Mouse (Mus musculus) stomach, embryonic 15.5 days (tissue): ENCODE results near the gene Lmntd1. TPM values are rescaled to one million over a fixed set of nuclear protein-coding genes. Genes with fewer than 3 reads are reported as not detected.
"Not testable (repeated sequence)": the region's sequence is repeated elsewhere in the genome, so short reads cannot be mapped to it uniquely, and the experiment has no call there.

ENCODE experiments used
- ATAC-seq: fragments of 200-750 bp; cut with Nextera tagmentation; 2 replicates; pipeline ENCODE4 v1.8.0; 2017; ENCODE audit warnings: low read depth, moderate number of reproducible peaks, moderate TSS enrichment; ENCODE audit not compliant: insufficient read depth, low FRiP score
- H3K27ac ChIP-seq: fragments of 300-500 bp; sonication (generic); 2 replicates; pipeline ENCODE4 v1.5.1; 2015; ENCODE audit warnings: mild to moderate bottlenecking, inconsistent platforms
- H3K27me3 ChIP-seq: fragments of 300-500 bp; sonication (generic); replicated peaks from 2 replicates; pipeline ENCODE4 v1.6.1; 2015; ENCODE audit warnings: inconsistent platforms
- H3K36me3 ChIP-seq: fragments of 300-500 bp; sonication (generic); 2 replicates; pipeline ENCODE4 v1.6.1; 2015; ENCODE audit warnings: inconsistent platforms
- H3K4me1 ChIP-seq: fragments of 300-500 bp; sonication (generic); 2 replicates; pipeline ENCODE4 v1.6.1; 2015; ENCODE audit warnings: inconsistent platforms
- H3K4me2 ChIP-seq: fragments of 300-500 bp; sonication (generic); 2 replicates; pipeline ENCODE4 v1.6.1; 2015; ENCODE audit warnings: mild to moderate bottlenecking, inconsistent platforms
- H3K4me3 ChIP-seq: fragments of 300-500 bp; sonication (generic); replicated peaks from 2 replicates; pipeline ENCODE4 v1.5.1; 2015; ENCODE audit warnings: inconsistent platforms
- H3K9ac ChIP-seq: fragments of 300-500 bp; sonication (generic); 2 replicates; pipeline ENCODE4 v1.6.1; 2015; ENCODE audit warnings: inconsistent platforms
- H3K9me3 ChIP-seq: fragments of 300-500 bp; sonication (generic); 2 replicates; pipeline ENCODE4 v1.6.1; 2016; ENCODE audit warnings: inconsistent platforms
- WGBS: fragments of 180-500 bp; shearing (Covaris S2); methylation state at CpG from one replicate; pipeline ENCODE4 v1.1.7; 2015; 5-methylcytosine and 5-hydroxymethylcytosine counted together
- polyA plus RNA-seq: library from polyadenylated mRNA; unstranded; fragments of >200 nt; fragmentation: Nextera tagmentation; extraction: Ambion mirVana; gene quantifications from 2 replicates; pipeline ENCODE4 v1.2.1, GENCODE M21; 2015

The Lmntd1 gene
- polyA plus RNA-seq, 1 experiment from 2014 or later, result 1.3 TPM

DNA sequence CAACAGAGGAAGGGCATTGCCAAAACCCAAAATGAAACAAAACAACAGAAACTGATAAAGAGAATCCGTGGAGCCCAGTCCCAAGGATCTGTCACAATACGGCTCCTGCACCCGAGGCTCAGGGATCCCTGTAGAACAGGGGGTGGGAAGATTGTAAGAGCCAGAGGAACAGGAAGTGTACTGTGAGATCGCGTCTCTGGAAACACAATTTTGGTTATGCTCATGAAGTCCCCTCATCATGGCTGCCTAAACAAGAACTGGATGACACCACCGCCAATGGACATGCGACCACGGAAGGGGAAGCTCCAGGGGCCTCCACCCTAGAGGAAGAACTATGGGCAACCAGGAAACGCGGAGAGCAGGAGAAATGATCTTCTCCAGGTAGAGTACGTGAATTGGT lies 271.3 kb downstream of the Lmntd1 start:
- Histone ChIP-seq H3K9me3 (no peaks in the 10 kb centered on the region), H3K4me3 (no peak overlapping the region), H3K36me3 (no peaks in the 10 kb centered on the region), H3K4me1 (0 out of 2 replicates have a peak, but pooled peaks cover 3% of the 10 kb centered on the region), H3K27me3 (no peaks in the 10 kb centered on the region), H3K4me2 (no peak overlapping the region), H3K9ac (no peak overlapping the region), H3K27ac (no peak overlapping the region)
- no peak for ATAC-seq
- 80% methylated on average over 11 of the region's 11 CpGs for WGBS

DNA sequence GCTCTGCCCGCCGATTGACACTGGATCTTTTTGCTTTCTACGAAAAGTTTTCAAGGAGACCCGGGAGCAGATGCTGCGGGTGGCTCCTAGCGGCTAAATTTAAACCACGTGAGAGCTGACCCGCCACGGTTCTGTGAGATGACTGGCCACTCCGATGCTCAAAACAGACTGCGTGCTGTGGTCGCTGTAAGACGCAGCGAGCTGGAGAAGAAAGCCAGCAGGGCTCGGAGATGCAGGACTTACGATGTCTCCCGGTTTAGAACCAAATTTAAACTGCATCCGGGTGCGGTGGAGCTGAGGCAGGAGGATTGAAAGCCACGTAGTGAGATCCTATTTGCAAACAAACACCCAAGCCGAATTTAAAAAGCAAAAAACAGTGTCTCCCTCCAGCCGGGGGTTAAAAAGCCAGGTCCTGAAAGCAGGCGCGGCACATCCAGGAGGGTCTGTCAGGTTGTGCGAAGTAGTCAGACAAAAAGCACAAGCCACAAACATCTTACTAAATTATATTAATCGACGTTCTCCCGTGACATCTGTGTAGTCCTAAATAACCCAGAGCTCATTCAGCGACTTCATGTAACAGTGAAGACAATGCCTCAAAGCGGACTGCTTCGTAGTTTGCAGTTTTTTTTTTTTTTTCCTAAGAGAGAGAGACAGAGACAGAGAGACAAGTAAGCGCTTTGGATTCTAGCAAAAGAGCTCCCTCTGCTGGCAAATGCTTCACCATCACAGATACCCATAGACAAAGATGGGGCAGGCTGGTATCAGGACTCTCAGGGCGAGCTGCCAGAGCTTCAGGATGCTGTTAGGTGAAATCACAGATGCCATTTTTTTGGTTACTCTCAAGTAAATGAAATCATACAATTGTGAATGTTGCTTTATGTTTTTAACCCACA lies 272.6 kb downstream of the Lmntd1 start:
- Histone ChIP-seq H3K4me2 (peak overlapping the region; percentile 96), H3K27me3 (no peaks in the 10 kb centered on the region), H3K9ac (peak overlapping the region; percentile 32; the same call in 1 of the 2 replicates), H3K27ac (peak overlapping the region; percentile 94), H3K9me3 (no peaks in the 10 kb centered on the region), H3K4me1 (0 out of 2 replicates have a peak, but pooled peaks cover 3% of the 10 kb centered on the region), H3K36me3 (no peaks in the 10 kb centered on the region), H3K4me3 (peak overlapping the region; percentile 52)
- WGBS, result under 1% methylated on average over 33 of the region's 33 CpGs
- ATAC-seq, result peak; percentile 8; the same call in 1 of the 2 replicates

DNA sequence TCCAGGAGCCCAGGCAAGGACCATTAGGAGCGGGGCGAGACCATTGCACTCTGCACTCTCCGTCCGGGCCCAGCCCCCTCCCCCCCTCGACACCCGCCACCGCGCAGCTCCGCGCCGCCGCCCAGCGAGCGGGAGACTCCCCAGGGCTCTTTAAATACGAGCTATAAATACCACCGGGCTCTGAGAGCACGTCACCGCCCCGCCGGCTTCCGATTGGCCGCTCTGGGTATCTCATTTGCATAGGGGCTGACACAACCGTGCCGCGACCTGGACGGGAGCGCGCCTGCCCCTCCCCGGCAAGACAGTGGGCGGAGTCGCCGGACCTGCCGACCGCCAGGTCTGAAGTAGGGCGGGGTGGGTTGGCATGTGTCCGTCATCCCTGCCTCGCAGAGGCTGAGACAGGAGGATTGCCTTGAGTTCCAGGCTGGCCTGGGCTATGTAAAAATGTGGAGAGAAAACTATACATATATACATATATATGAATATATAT lies 273.4 kb downstream of the Lmntd1 start:
- Histone ChIP-seq H3K4me1 (0 out of 2 replicates have a peak, but pooled peaks cover 10% of the 10 kb centered on the region), H3K4me2 (peak overlapping the region; percentile 96), H3K4me3 (peak overlapping the region; percentile 52), H3K27me3 (no peaks in the 10 kb centered on the region), H3K9ac (0 out of 2 replicates have a peak overlapping the region, but pooled peaks have one; percentile 6), H3K9me3 (no peaks in the 10 kb centered on the region), H3K27ac (peak overlapping the region; percentile 94), H3K36me3 (no peaks in the 10 kb centered on the region)
- WGBS, result under 1% methylated on average over 37 of the region's 37 CpGs
- peak; percentile 97 for ATAC-seq

DNA sequence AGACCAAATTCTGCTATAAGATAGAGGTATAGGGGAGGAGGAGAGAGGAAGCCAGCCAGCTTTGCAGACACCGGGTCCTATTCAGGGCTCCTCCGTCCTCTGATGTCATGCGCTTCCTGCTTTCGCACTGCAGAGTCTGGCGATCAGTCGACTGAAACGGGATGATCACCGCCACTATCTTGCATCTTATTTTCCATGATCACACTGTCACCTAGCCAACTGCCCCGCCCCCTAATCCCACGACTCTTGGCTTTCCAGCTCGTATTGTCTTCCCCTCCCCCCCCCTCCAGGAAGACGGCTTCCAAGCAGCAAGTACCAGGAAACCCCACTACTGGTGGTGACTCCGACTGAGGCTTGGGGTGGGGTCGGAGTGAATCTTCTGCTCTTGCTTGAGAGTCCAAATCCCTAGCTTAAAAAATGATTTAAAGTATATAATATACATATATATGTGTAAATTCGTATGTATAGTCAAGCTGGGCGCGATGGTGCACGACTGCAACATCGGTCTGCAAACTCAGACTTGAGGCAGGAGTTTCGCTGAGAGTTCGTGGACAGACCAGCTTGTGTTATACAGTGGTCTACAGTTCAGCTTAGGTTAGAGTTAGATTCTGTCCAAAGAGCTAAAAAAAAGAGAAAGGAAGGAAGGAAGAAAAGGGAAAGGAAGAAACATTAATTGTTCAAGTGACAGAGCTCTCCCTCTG lies 274.0 kb downstream of the Lmntd1 start:
- peak; percentile 5; the same call in 1 of the 2 replicates for ATAC-seq
- WGBS, result under 1% methylated on average over 21 of the region's 21 CpGs
- Histone ChIP-seq H3K9me3 (no peaks in the 10 kb centered on the region), H3K27ac (peak overlapping the region; percentile 94), H3K9ac (0 out of 2 replicates have a peak overlapping the region, but pooled peaks have one; percentile 6), H3K4me2 (peak overlapping the region; percentile 96), H3K4me1 (0 out of 2 replicates have a peak, but pooled peaks cover 10% of the 10 kb centered on the region), H3K36me3 (no peaks in the 10 kb centered on the region), H3K27me3 (no peaks in the 10 kb centered on the region), H3K4me3 (peak overlapping the region; percentile 52)

DNA sequence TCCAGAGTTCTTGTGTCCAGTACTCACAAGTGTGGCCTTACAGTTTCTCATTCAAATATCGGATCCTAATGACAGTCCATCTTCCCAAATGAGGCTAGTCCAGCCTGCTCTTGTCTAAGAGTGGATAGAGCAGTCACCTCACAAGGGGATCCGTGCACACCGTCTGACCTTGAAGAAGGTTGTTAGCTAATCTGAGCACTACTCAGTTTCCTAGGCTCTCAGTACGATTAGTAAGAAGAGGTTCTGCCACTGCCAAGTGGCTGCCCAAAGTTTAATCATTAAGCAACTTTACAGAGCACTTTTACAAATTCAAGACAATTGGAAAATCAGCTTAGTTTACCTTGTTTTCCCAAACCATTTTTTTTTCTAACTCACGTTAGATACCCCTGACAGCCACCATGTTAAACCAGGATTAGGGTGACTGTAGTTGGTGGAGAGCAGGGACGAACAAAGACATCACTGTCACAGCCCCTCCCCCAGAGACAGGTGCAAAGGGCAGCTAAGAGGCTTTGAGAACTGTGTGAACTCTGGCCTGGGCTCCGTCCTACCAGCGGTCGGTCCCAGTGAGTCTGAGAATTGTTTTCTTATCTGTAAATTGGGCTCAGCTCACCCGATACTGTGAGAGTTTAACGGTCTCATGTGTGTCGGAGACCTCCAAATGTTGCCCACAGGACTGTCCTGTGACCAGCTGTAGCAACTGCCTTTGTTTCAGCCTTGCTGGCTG lies 275.4 kb downstream of the Lmntd1 start:
- WGBS, result 52% methylated on average over 12 of the region's 12 CpGs
- ATAC-seq, result no peak
- H3K4me3 ChIP-seq, result no peak overlapping the region
- no peaks in the 10 kb centered on the region for H3K36me3 ChIP-seq
- H3K4me2 ChIP-seq, result no peak overlapping the region
- no peak overlapping the region for H3K27ac ChIP-seq
- no peak overlapping the region for H3K9ac ChIP-seq
- no peaks in the 10 kb centered on the region for H3K27me3 ChIP-seq
- no peaks in the 10 kb centered on the region for H3K9me3 ChIP-seq
- 0 out of 2 replicates have a peak, but pooled peaks cover 10% of the 10 kb centered on the region for H3K4me1 ChIP-seq

- H3K27ac ChIP-seq, H3K9ac ChIP-seq, H3K4me3 ChIP-seq, H3K4me1 ChIP-seq, H3K9me3 ChIP-seq, H3K4me2 ChIP-seq, H3K36me3 ChIP-seq, ATAC-seq, H3K27me3 ChIP-seq: not testable (repeated sequence)
- 81% methylated on average over 6 of the region's 6 CpGs for WGBS
Measured at GRCm38 (mm10) chr6:145337521-145337920, 276.6 kb downstream of the Lmntd1 start.

- H3K27ac ChIP-seq, result no peak overlapping the region
- no peak overlapping the region for H3K4me2 ChIP-seq
- no peaks in the 10 kb centered on the region for H3K9me3 ChIP-seq
- 59% methylated on average over 18 of the region's 18 CpGs for WGBS
- H3K36me3 ChIP-seq, result no peaks in the 10 kb centered on the region
- H3K4me1 ChIP-seq, result 0 out of 2 replicates have a peak, but pooled peaks cover 10% of the 10 kb centered on the region
- H3K4me3 ChIP-seq, result no peak overlapping the region
- ATAC-seq, result no peak
- no peak overlapping the region for H3K9ac ChIP-seq
- no peaks in the 10 kb centered on the region for H3K27me3 ChIP-seq
Measured at GRCm38 (mm10) chr6:145335876-145336768, 278.0 kb downstream of the Lmntd1 start.

DNA sequence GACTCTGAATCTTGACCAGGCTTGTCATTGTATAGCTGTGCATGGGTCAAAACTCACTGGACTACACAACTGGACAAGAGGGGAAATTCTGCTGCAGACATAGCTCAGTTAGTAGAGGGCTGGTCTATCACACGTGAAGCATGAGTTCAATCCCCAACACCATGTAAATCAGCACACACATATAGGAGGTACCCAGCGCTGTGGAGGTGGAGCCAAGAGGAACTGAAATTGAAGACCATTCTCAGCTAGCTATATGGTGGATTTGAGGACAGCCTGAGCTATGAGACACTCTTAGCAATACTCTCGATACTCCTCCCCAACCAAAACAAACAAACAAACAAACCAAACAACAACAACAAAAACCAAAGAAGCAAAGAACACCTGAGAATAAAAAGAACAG lies 279.9 kb downstream of the Lmntd1 start:
- no peak overlapping the region for H3K9ac ChIP-seq
- H3K4me3 ChIP-seq, result no peak overlapping the region
- H3K36me3 ChIP-seq, result no peaks in the 10 kb centered on the region
- 0 out of 2 replicates have a peak, but pooled peaks cover 9% of the 10 kb centered on the region for H3K4me1 ChIP-seq
- H3K4me2 ChIP-seq, result no peak overlapping the region
- 86% methylated on average over 3 of the region's 3 CpGs for WGBS
- no peak for ATAC-seq
- H3K9me3 ChIP-seq, result no peaks in the 10 kb centered on the region
- H3K27me3 ChIP-seq, result no peaks in the 10 kb centered on the region
- no peak overlapping the region for H3K27ac ChIP-seq

DNA sequence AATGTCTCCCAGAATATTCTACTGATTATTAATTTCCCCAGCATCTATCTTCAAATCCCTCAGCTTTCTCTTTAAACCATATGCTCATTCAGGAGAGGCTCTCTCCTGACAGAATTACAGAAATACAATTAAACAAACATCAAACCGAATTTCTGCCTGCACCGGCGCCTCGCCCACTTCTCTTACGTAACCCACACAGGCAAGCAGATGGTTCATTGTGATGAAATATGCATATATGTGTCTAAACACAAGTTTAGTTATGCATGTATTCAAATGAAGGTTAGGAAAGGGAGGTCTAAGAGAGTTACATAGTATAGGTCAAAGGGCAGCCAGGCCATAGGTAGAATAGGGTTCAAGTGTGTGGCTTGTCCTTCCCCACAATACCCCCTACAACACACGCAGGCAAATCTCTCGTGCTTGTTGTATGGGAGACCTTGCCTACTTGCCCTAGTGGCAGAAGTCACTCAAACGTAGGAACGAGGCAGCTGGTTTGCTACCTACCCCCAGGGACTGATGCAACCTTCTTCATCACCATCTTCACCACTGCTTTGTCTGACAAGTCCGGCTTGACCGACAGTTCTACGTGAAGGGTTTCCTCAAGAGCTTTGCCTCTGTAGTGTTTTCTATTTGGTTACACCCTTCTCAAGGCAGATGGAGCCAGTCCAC lies 287.8 kb downstream of the Lmntd1 start:
- Histone ChIP-seq H3K27me3 (no peaks in the 10 kb centered on the region), H3K4me1 (no peaks in the 10 kb centered on the region), H3K4me3 (no peak overlapping the region), H3K36me3 (no peaks in the 10 kb centered on the region), H3K9me3 (no peaks in the 10 kb centered on the region), H3K27ac (no peak overlapping the region), H3K9ac (no peak overlapping the region), H3K4me2 (no peak overlapping the region)
- WGBS, result 79% methylated on average over 12 of the region's 12 CpGs
- no peak for ATAC-seq

DNA sequence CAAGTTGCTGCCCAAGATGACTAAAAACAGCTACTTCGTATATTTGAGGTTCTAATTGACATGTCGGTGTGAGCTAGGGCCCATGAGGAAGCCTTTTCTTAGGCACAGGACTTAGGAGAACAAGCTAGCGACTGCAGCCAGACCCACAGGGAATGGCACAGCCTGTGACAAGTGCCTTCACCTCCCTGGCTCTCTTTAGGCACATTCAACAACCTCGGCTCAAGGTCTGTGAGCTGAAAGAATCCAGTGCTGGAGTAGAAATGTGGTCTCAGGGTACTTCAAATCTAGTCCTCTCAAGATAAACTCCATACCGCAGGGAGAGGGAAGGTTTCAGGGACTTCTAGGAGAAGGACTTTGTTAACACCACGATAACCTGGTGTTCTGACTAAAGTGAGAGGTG lies 289.0 kb downstream of the Lmntd1 start:
- Histone ChIP-seq H3K4me2 (no peak overlapping the region), H3K27me3 (no peaks in the 10 kb centered on the region), H3K9me3 (no peaks in the 10 kb centered on the region), H3K36me3 (no peaks in the 10 kb centered on the region), H3K4me1 (no peaks in the 10 kb centered on the region), H3K27ac (no peak overlapping the region), H3K9ac (no peak overlapping the region), H3K4me3 (no peak overlapping the region)
- 55% methylated on average over 6 of the region's 6 CpGs for WGBS
- no peak for ATAC-seq
